Mouse (Mus musculus) monocyte, adult 5-6 weeks (primary cell): Measurements from ENCODE around the gene Gpat3. TPM values are rescaled to one million over a fixed set of nuclear protein-coding genes. Genes with fewer than 3 reads are reported as not detected.

ENCODE experiments used
- ATAC-seq: fragments of 153-309, 156-312 bp; replicated peaks from 2 replicates; pipeline ENCODE4 v1.8.0; 2017; ENCODE audit warnings: mild to moderate bottlenecking; ENCODE audit not compliant: low TSS enrichment, insufficient number of reproducible peaks, severe bottlenecking, poor library complexity, low FRiP score
- total RNA-seq: library from RNA; stranded (forward); fragments of 200-1000, 200-491, 200-594 nt; gene quantifications from 3 replicates; pipeline ENCODE4 v1.2.3, GENCODE M21; 2017

Gene Gpat3
- 0.87 to 2.1 TPM (median 1.6 TPM) in 3 replicates for total RNA-seq

DNA sequence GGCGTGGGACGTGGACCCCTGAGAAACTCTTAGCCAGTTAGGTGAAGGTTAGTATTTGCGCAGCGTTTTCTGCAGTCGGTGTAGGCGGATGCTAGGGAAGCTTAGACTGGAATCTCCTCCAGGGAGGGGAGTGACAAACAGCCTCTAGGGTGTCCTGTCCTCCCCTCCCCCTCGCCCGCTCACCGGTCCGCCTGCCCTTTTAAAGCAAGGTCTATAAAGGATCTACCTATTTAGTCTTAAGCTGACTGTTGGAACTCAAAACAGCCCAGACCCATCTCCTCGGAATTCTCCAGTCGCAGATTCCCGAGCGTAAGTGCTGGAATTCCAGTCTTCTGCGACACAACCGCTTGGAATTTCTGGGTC, at the start of gene Gpat3:
Gene Gpat3, plus strand, starts transcription at position 229 of the 363 bp plus-strand sequence.
- no peak for ATAC-seq

DNA sequence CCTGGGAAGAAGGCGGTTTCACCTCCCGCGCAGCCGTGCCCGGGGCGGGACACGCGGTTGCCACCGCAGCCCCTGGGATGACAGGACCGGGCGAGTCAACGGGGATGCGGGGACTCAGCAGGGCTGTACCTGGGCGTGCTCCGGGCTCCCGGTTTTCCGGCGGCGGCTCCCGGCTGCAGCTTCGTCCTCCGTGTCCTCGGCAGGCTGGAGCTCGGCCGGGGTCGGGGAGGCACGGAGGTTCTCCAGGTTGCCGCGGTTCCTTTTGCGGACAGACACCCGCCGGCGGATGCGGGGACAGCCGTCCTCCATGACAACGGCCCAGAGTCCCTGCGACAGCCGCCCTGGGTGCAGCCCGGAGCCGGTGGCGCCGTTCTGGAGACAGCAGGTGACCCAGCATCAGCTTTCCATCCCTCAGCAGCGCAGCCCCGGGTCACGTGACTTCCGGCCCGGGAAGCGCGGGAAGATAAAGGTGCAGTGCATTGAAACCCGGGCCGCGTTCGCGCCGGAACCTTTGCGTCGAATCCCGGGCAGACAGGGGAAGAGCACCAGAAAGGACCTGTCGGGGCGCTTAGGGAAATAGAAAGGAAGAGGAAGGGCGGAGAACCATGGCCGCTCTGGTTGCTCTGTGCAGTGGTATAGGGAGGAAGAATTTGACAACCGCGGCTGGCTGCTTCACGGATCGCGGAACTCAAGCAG, 47.2 kb upstream of the Gpat3 start, which contains the start of the genes Helq and Mrps18c:
Gene Helq, minus strand, starts transcription at position 434 of the 696 bp plus-strand sequence.
Gene Mrps18c, plus strand, starts transcription at position 463 of the 696 bp plus-strand sequence.
- ATAC-seq: peak; percentile 93

DNA sequence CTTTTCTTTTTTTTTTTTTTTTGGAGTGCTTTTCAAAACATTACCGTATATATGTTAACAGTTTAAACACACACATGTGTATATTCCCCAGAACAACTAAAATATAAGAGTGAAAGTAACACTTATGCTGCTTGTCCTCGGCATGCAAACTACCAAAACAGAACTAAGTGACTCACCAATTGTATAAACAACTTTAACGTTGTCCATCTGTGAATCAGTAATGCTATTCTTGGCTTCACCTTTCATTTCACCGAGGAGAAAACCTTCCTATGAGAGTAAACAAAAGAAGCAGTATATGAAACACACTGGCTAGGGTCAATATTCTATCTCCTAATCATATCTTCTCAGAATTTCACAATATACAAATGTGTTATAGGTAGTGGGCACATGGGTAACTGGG, 27.2 kb upstream of the Gpat3 start:
- no peak for ATAC-seq

DNA sequence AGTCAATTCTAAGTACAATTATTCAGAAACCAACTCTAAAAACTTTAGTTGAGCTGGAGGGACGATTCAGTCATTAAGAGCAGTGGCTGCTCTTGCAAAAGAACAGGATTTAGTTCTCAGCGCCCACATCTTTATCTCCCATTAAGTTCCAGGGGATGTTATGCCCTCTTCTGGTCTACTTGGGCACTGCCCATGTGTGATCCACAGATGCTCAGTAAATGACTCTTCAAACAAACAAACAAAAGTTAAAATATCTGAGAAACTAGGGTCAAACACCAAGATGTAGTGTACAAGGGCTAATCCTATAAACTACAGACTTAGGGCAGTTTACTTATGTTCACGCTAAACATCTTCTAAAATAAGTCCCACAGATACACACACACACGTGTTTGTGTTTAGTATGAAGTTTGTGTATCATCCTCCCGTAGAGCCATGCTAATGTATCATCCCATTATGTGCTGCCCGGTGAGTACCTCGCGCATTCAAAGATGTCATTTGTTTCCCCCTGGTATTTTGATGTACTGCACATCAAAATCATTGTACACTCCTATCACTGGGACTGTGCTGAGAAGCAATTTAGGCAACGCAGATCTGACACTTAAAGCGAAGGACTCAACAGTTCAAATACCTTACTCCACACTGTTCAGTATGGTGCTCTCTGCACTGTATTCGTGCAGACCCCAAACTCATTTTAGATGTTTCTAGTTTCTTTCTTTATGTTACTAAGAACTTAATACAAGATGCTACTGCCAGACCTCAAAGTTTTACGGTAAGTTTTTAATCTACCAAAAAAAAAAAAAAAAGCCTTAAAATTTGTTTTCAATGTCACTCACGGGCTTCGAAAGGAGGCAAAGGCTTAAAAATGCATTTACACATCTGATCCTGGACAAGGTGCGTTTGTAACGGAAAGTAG, 25.7 kb upstream of the Gpat3 start:
- ATAC-seq: no peak

DNA sequence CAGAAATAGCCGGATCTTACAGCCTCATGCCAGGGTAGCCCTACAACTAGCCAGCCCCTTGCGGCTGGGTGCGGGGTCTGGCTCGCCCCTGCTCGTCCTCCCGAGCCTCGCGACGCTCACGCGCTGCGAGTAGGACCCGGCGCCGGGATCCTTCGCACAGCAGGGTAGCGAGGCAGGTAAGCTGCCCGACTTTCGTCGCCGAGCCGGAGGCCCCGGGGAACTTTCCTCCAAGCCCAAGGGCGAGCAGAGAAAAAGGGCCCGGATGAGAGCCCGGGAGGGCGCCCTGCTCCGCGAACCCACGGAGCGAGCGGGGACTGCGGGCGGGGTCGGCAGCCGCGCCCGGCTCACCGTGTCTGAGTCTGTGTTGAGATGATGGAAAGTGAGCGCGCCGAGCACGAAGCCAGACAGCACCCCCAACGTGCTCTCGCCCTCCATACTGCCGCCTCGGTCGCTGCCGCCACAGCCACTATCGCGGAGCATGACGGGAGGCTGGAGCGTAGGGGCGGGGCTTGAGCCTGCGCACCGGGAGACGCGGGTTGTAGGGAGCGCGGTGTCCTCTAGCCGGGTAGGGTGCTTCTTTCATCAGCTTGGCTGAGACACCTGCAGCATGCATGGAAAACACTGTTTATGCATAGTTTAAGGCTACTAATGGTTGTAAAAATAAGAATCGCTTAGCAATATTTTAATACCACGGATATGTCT, 24.9 kb upstream of the Gpat3 start, which contains the start of gene Abraxas1:
Gene Abraxas1, minus strand, starts transcription at position 483 of the 702 bp plus-strand sequence.
- ATAC-seq: peak; percentile 98

DNA sequence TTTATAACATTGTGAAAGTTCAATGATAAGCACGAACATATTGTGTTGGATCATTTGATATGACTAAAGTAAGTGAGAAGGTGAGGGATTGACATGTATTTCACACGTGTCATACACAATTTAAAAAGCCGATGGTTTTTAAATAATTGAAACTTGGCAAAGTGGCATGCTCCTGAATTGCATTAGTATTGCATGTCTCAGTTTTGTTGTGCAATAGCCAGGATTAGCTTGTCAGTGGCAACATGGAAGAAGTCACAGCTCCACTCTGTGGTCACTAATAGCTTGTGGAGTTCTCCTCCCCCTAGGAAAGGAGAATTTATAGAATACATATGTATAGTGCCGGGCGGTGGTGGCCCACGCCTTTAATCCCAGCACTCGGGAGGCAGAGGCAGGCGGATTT, 24.1 kb upstream of the Gpat3 start:
- no peak for ATAC-seq

DNA sequence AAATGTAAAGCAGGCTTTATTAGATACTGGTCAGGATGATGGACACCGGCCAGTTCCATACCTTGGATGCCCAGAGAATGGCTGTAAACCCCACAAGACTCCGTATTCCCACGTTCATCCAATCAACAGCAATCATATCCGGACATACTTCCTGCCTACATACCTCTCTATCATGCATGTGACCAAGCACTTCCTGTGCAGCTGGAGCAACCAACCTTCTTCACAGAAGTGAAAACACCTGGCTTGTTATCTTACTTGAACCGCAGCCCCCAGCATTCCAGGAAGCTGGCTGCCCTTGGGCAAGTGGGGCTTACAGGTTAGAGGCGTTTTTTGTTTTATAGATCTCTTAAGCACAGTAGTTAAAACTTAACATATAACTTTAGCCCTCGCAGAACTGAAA, 22.7 kb upstream of the Gpat3 start:
- no peak for ATAC-seq

DNA sequence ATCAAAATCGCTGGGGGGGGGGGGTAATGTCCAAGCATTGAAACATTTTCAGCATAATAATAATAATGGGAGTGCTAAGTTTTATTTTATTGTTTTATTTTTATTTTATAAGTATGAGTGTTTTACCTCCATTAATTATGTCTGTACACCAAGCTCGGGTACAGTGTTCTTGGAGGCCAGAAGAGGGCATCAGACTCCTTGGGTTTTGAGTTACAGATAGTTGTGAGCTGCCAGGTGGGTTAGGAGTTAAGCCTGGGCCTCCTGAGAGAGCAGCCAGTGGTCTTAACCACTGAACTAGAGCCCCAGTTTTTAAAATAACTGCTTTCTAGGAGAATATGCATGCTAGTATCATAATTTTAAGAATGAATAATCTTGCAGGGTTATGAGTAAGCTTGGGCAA, 19.5 kb upstream of the Gpat3 start:
- ATAC-seq: no peak

DNA sequence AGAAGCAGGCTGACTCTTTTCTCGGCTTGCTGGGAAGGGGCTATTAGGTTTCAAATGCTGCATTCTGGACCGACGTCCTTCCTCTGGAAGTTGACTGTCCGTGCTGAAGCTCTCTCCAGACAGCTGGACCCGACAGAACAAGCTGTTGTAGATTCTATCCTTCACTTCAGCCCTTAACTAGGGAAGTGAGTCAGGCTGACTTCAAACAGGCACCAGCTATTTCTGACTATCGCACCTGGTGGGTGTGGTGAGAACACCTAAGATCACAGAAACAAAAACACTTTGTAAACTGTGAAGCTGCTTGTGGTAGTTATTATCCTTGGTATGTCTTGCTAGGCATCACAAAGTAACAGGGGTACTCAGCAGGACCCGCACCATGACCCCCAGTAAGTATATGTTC, 19.0 kb upstream of the Gpat3 start:
- no peak for ATAC-seq

DNA sequence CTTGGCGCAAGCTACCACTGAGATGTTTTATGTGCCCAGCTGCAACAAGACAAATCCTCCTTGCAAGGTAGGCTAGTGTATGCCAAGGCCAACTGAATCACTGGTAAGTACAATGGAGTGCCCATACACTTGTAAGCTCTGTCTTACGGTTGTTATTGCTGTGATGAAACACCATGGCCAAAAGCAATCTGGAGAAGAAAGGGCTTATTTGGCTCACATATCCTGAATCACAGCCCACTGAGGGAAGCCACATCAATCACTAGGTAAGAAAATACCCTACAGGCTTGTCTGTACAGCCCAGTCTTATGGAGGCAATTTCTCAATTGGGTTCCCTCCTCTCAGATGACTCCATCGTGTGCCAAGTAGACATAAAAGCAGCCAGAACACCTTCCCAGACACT, 16.8 kb upstream of the Gpat3 start:
- no peak for ATAC-seq

DNA sequence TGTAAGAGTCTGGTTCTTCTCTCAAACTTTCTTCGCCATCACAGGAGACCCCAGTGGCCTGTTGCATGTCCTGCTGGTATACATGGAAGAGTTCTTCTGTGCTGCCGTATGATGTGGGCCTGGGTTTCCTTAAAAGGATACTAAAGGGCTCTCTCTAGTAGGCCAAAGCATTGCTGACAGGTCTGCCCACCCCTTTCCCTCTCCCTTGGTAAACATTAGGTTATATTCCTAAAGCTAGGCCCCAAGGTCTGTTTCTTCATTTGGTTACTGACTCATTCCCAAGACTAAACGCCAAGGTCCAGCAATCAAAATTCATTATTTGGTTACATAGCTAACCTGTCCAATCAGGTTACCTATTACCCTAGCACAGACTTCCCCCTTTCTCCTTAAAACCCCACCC, 12.8 kb upstream of the Gpat3 start:
- ATAC-seq: no peak

DNA sequence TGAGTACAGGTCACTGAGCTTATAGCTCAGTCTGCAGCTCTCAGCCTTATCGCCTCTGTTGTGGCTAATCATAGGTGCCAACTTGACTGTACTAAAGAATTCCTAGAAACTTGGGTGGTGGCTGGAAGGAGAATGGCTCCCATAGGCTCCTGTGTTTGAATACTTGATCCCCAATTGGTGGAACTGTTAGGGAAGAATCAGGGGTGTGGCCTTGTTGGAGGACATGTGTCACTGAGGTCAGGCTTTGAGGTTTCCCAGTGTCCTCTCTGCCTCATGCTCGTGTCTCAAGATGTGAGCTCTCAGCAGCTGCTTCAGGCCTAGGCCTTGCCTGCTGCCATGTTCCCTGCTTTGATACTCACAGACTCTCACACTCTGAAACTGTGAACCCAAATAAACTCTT, 11.7 kb upstream of the Gpat3 start:
- ATAC-seq: no peak

DNA sequence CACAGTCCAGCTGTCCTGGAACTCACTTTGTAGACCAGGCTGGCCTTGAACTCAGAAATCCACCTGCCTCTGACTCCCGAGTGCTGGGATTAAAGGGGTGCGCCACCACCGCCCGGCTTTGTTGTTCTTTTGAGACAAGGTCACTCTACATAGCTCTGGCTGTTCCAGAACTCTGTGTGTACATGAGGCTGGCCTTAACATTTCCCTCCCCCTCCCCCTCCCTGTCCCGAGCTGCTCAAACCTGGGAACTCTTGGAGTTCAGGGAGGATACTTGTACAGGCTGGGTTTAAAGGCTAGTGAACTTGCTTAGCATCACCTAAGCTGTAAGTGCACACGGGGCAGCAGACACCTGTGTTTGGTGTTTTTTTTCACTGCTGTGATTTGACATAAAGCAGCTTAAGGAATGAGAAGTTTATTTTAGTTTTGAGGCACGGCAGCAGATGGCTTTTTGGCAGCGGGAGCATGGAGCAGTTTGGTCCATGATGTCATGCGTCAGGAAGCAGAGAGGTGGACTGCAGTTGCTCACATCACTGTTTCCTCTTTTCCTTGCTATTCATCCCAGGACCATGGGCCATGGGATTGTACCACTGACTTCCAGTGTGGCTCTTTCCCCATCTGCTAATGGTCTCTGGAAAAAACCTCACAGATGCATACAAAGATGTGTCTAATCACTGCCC, 9.5 kb upstream of the Gpat3 start:
- ATAC-seq: no peak

DNA sequence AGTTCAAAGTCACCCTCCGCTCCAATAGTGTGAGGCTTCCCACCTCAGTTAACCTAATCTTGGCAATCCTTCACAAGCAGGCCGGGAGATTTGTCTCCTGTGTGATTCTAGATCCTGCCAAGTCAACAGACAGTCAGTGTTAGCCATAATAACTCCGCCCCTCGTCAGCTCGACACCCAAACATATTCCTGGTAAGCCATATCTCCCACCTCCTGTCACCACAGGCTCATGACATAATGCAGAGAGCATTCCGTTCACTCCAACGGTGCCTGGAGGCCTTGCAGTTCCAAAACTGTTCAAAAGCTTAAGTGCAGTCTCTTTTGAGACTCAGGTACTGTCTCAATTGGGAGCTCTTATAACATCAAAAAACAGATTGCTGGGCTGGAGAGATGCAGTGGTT, 7.6 kb upstream of the Gpat3 start:
- ATAC-seq: no peak

DNA sequence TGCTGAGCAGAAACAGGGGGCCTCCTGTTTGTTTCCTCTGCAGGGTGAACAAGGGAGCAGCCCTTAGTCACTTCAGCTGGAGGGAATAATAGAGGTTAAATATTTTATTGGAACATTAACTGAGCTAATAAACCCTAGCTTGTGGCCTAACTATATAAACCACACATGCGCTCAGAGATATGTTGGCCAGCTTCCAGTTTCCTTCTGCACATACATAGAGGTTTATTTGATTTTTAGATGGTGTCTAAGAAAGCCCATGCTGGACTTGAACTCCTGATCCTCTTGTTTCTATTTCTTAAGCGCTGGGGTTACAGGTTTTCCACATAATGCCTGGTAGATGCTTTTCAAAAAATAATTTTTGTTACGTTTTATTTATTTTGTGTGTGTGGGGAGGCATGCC, 1.0 kb upstream of the Gpat3 start:
- no peak for ATAC-seq

DNA sequence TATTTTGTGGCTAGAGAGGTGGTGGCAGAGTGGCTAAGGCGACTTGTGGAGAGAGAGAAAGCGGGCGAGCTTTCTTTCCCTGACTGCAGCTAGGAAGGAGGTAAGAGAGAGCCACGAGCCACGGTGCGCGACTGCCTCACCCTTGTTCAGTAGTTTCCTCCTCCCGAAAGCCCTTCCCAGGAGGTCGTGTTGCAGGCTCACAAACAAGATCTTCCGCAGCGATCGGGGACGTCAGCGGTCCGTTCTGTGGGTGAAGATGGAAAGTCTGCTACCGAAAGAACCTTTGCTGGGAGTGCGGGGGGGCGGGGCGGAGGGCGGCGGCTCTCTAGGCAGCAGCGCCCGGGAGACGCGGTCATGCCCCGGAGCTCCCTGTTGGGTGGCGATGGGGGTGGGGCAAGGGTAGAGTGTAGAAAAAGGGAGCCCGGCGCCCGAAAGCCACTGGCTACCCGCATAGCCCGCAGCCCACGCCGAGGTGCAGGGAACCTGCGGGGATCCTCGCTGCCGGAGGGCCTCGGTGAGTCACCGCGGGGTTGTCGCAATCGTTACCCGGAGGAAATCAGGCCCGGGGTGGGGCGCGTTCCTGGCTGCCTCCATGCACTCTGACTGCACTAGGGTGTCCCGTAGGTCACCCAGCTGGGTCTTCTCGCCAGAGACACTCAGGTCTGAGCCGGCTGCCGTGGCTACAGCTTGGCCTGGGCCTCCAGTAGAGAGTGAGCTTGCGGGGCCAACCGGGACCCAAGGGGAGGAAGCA, 510 bp downstream of the Gpat3 start:
- ATAC-seq: peak; percentile 67

DNA sequence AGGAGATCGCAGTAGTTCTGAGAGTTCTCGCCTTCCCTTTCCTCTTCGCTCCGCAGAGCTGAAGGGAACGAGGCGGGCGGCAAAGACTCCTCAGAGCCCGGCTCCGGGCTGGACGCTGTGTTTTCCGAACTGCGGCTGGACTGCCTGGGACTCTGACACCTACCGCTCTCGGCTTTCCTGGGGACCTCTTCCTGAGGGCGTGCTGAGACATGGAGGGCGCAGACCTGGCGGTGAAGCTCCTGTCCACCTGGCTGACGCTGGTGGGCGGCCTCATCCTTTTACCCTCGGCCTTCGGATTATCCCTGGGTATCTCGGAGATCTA, 1.0 kb downstream of the Gpat3 start:
- peak; percentile 49 for ATAC-seq

DNA sequence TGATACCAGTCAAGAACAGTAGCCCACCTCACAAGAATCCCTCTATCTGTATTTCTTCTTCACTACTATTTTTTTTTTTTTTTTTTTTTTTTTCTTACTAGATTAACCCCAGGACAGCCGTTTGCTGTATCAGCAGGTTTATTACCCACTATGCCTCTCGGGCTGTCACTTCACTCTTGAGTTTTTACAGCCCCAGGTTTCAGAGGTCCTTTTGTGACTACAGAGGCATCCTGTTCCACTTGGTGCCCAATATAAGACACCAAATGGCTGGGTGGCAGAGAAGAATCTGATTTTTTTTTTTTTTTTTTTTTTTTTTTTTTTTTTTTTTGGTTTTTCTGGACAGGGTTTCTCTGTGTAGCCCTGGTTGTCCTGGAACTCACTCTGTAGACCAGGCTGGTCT, 1.6 kb downstream of the Gpat3 start:
- no peak for ATAC-seq
